Mouse (Mus musculus) midbrain, postnatal 0 days (tissue): ENCODE measurements around the gene Duxf3. TPM values are rescaled to one million over a fixed set of nuclear protein-coding genes. Genes with fewer than 3 reads are reported as not detected.

ENCODE experiments used
- ATAC-seq: fragments of 200-750 bp; cut with Nextera tagmentation; 2 replicates; pipeline ENCODE4 v1.8.0; 2017; ENCODE audit warnings: moderate number of reproducible peaks, mild to moderate bottlenecking, moderate TSS enrichment, moderate library complexity; ENCODE audit not compliant: low FRiP score
- DNase-seq: peaks from one replicate; pipeline ENCODE4 v3.0.0-alpha.2; 2015; ENCODE audit warnings: low spot score
- H3K27ac ChIP-seq: fragments of 300-500 bp; sonication (generic); 2 replicates; pipeline ENCODE4 v1.5.1; 2014; ENCODE audit warnings: low read depth, mild to moderate bottlenecking, low read length, mixed read lengths
- H3K27me3 ChIP-seq: fragments of 300-500 bp; sonication (generic); 2 replicates; pipeline ENCODE4 v1.6.1; 2014; ENCODE audit warnings: low read length, control low read depth, mixed read lengths; ENCODE audit not compliant: insufficient read depth
- H3K36me3 ChIP-seq: fragments of 300-500 bp; sonication (generic); 2 replicates; pipeline ENCODE4 v1.6.1; 2014; ENCODE audit warnings: low read length, control low read depth, mixed read lengths; ENCODE audit not compliant: insufficient read depth
- H3K4me1 ChIP-seq: fragments of 300-500 bp; sonication (generic); 2 replicates; pipeline ENCODE4 v1.6.1; 2014; ENCODE audit warnings: mild to moderate bottlenecking, control low read depth, antibody characterized with exemption, low read length, mixed read lengths; ENCODE audit not compliant: insufficient read depth
- H3K4me2 ChIP-seq: fragments of 300-500 bp; sonication (generic); 2 replicates; pipeline ENCODE4 v1.6.1; 2014; ENCODE audit warnings: low read depth, mild to moderate bottlenecking, low read length, mixed read lengths; ENCODE audit not compliant: poor library complexity, severe bottlenecking
- H3K4me3 ChIP-seq: fragments of 300-500 bp; sonication (generic); 2 replicates; pipeline ENCODE4 v1.5.1; 2014; ENCODE audit warnings: low read depth, mild to moderate bottlenecking, low read length, moderate library complexity
- H3K9ac ChIP-seq: fragments of 300-500 bp; sonication (generic); replicated peaks from 2 replicates; pipeline ENCODE4 v1.6.1; 2014; ENCODE audit warnings: mild to moderate bottlenecking, low read length, moderate library complexity, mixed read lengths; ENCODE audit not compliant: poor library complexity, severe bottlenecking
- H3K9me3 ChIP-seq: fragments of 300-500 bp; sonication (generic); 2 replicates; pipeline ENCODE4 v1.6.1; 2016; ENCODE audit warnings: low read length, control low read depth
- CTCF ChIP-seq: IDR thresholded peaks from 2 replicates; pipeline ENCODE4 v1.5.1; 2016; ENCODE audit warnings: antibody characterized with exemption, mild to moderate bottlenecking
- WGBS: fragments of 180-500 bp; shearing (Covaris S2); extraction: QIAGEN DNeasy Blood & Tissue Kit; methylation state at CpG from one replicate; pipeline ENCODE4 v1.1.7; 2014; 5-methylcytosine and 5-hydroxymethylcytosine counted together
- polyA plus RNA-seq: library from polyadenylated mRNA; unstranded; fragments of >200 nt; fragmentation: Nextera tagmentation; extraction: Ambion mirVana; gene quantifications from 2 replicates; pipeline ENCODE4 v1.2.1, GENCODE M21; 2015
- total RNA-seq: library from RNA; depleted of rRNA; stranded (reverse); fragments of >200 nt; gene quantifications from 2 replicates; pipeline ENCODE4 v1.2.3, GENCODE M21; 2014

Duxf3 gene
- total and polyA plus RNA-seq, 2 experiments from 2014 or later = not detected

- no peak overlapping the region for H3K4me2 ChIP-seq
- DNase-seq (no peak), ATAC-seq (no peak)
- no peak for TF ChIP-seq CTCF
- H3K27ac ChIP-seq = no peak overlapping the region
- H3K9ac ChIP-seq = no peak overlapping the region
- 86% methylated on average over 6 of the region's 6 CpGs for WGBS
- no peaks in the 10 kb centered on the region for H3K4me1 ChIP-seq
- H3K4me3 ChIP-seq = no peak overlapping the region
- no peaks in the 10 kb centered on the region for H3K27me3 ChIP-seq
- H3K9me3 ChIP-seq = no peaks in the 10 kb centered on the region
- H3K36me3 ChIP-seq = no peaks in the 10 kb centered on the region
Measured at GRCm38 (mm10) chr10:58220726-58221125, 11.7 kb downstream of the Duxf3 start.

GRCm38 (mm10) chr10:58217366-58217765, 15.1 kb downstream of the Duxf3 start:
- WGBS = 88% methylated on average over 3 of the region's 3 CpGs
- Histone ChIP-seq H3K27ac (no peak overlapping the region), H3K9me3 (no peaks in the 10 kb centered on the region), H3K9ac (no peak overlapping the region), H3K4me2 (no peak overlapping the region), H3K4me3 (no peak overlapping the region), H3K27me3 (no peaks in the 10 kb centered on the region), H3K4me1 (no peaks in the 10 kb centered on the region), H3K36me3 (no peaks in the 10 kb centered on the region)
- ATAC-seq (no peak), DNase-seq (no peak)
- no peak for TF ChIP-seq CTCF

- Histone ChIP-seq H3K9ac (no peak overlapping the region), H3K4me2 (no peak overlapping the region), H3K36me3 (no peaks in the 10 kb centered on the region), H3K9me3 (no peaks in the 10 kb centered on the region), H3K27ac (no peak overlapping the region), H3K27me3 (no peaks in the 10 kb centered on the region), H3K4me3 (no peak overlapping the region), H3K4me1 (no peaks in the 10 kb centered on the region)
- ATAC-seq = no peak
- TF ChIP-seq CTCF = no peak
- DNase-seq = no peak
- 91% methylated on average over 1 of the region's 1 CpGs for WGBS
Measured at GRCm38 (mm10) chr10:58215353-58215752, 17.1 kb downstream of the Duxf3 start.

GRCm38 (mm10) chr10:58214934-58215333, 17.5 kb downstream of the Duxf3 start:
- no peak for TF ChIP-seq CTCF
- H3K4me2 ChIP-seq = no peak overlapping the region
- H3K9me3 ChIP-seq = no peaks in the 10 kb centered on the region
- H3K27me3 ChIP-seq = no peaks in the 10 kb centered on the region
- H3K36me3 ChIP-seq = no peaks in the 10 kb centered on the region
- H3K27ac ChIP-seq = no peak overlapping the region
- no peaks in the 10 kb centered on the region for H3K4me1 ChIP-seq
- DNase-seq = no peak
- WGBS = 79% methylated on average over 5 of the region's 5 CpGs
- ATAC-seq = no peak
- H3K9ac ChIP-seq = no peak overlapping the region
- no peak overlapping the region for H3K4me3 ChIP-seq

- no peak overlapping the region for H3K4me3 ChIP-seq
- H3K27me3 ChIP-seq = no peaks in the 10 kb centered on the region
- no peaks in the 10 kb centered on the region for H3K36me3 ChIP-seq
- no peak overlapping the region for H3K9ac ChIP-seq
- TF ChIP-seq CTCF = no peak
- no peaks in the 10 kb centered on the region for H3K4me1 ChIP-seq
- no peak for ATAC-seq
- H3K9me3 ChIP-seq = no peaks in the 10 kb centered on the region
- H3K4me2 ChIP-seq = no peak overlapping the region
- no peak for DNase-seq
- no peak overlapping the region for H3K27ac ChIP-seq
Measured at GRCm38 (mm10) chr10:58214497-58214896, 18.0 kb downstream of the Duxf3 start.

GRCm38 (mm10) chr10:58212230-58212629, 20.2 kb downstream of the Duxf3 start:
- Histone ChIP-seq H3K4me2 (no peak overlapping the region), H3K4me3 (no peak overlapping the region), H3K4me1 (no peaks in the 10 kb centered on the region), H3K9me3 (no peaks in the 10 kb centered on the region), H3K27ac (no peak overlapping the region), H3K36me3 (no peaks in the 10 kb centered on the region), H3K9ac (no peak overlapping the region), H3K27me3 (no peaks in the 10 kb centered on the region)
- TF ChIP-seq CTCF = no peak
- ATAC-seq = no peak
- no peak for DNase-seq
- 75% methylated on average over 7 of the region's 7 CpGs for WGBS
